Mouse (Mus musculus) cortical plate, adult 2 months (tissue): ENCODE measurements at regions not wholly inside any gene's neighbourhood (a gene's known extent, or its start where the extent isn't known, plus 50 kb on each side); places are given as distances from the start of the nearest gene placed in this dataset.

Experiments used
- CTCF ChIP-seq: fragments of 200-500 bp; IDR thresholded peaks from 2 replicates; pipeline ENCODE4 v1.5.1; 2011; ENCODE audit warnings: mild to moderate bottlenecking, control low read depth, low read length; ENCODE audit not compliant: insufficient read depth; ENCODE audit errors: extremely low read depth
- POLR2A ChIP-seq: fragments of 200-500 bp; IDR thresholded peaks from 2 replicates; pipeline ENCODE4 v1.6.1; 2011; ENCODE audit warnings: mild to moderate bottlenecking, low read length, control low read depth; ENCODE audit not compliant: insufficient read depth; ENCODE audit errors: extremely low read depth

DNA sequence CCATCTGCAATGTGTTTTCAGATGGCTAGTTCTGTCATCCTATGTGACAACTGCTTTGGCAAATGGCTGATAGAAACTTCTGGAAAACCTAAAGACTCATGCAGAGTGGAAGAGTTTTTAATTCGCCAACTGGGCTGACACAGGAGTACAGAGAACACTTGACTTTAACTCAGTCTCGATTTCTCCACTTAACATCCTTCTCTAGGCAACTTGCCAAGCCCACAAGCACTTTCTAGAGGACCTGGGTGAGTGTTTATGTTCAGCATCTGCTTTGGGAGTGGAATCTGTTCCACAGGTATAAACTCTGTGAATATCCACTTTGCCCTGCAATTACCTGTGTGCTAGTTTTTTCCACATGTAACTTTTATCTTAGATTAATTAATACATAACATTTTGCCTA is 85.1 kb upstream of the Prep start:
- TF ChIP-seq POLR2A (no peak), CTCF (no peak)
